Mouse (Mus musculus) heart, embryonic 12.5 days (tissue): ENCODE data around the gene Slc35f1. TPM values are rescaled to one million over a fixed set of nuclear protein-coding genes. Genes with fewer than 3 reads are reported as not detected.

ENCODE experiments used
- ATAC-seq: fragments of 200-750 bp; cut with Nextera tagmentation; 2 replicates; pipeline ENCODE4 v1.8.0; 2017; ENCODE audit warnings: moderate TSS enrichment, moderate library complexity; ENCODE audit not compliant: insufficient number of reproducible peaks, low FRiP score
- H3K27ac ChIP-seq: fragments of 300-500 bp; sonication (generic); 2 replicates; pipeline ENCODE4 v1.5.1; 2016; ENCODE audit warnings: mild to moderate bottlenecking, moderate library complexity; ENCODE audit not compliant: poor library complexity, severe bottlenecking
- H3K27me3 ChIP-seq: fragments of 300-500 bp; sonication (generic); replicated peaks from 2 replicates; pipeline ENCODE4 v1.6.1; 2016; ENCODE audit warnings: mild to moderate bottlenecking, moderate library complexity
- H3K36me3 ChIP-seq: fragments of 300-500 bp; sonication (generic); 2 replicates; pipeline ENCODE4 v1.6.1; 2016; ENCODE audit warnings: mild to moderate bottlenecking, moderate library complexity
- H3K4me1 ChIP-seq: fragments of 300-500 bp; sonication (generic); replicated peaks from 2 replicates; pipeline ENCODE4 v1.6.1; 2016; ENCODE audit warnings: mild to moderate bottlenecking
- H3K4me2 ChIP-seq: fragments of 300-500 bp; sonication (generic); 2 replicates; pipeline ENCODE4 v1.6.1; 2016; ENCODE audit warnings: mild to moderate bottlenecking, moderate library complexity
- H3K4me3 ChIP-seq: fragments of 300-500 bp; sonication (generic); 2 replicates; pipeline ENCODE4 v1.5.1; 2016; ENCODE audit warnings: mild to moderate bottlenecking
- H3K9ac ChIP-seq: fragments of 300-500 bp; sonication (generic); 2 replicates; pipeline ENCODE4 v1.6.1; 2016; ENCODE audit warnings: mild to moderate bottlenecking, moderate library complexity
- H3K9me3 ChIP-seq: fragments of 300-500 bp; sonication (generic); replicated peaks from 2 replicates; pipeline ENCODE4 v1.6.1; 2016; ENCODE audit warnings: mild to moderate bottlenecking, moderate library complexity
- WGBS: fragments of 180-500 bp; shearing (Covaris S2); methylation state at CpG from one replicate; pipeline ENCODE4 v1.1.7; 2016; 5-methylcytosine and 5-hydroxymethylcytosine counted together
- polyA plus RNA-seq: library from polyadenylated mRNA; unstranded; fragments of >200 nt; fragmentation: Nextera tagmentation; extraction: Ambion mirVana; gene quantifications from 2 replicates; pipeline ENCODE4 v1.2.1, GENCODE M21; 2016

Gene Slc35f1
- polyA plus RNA-seq, 1 experiment from 2014 or later, result 1.6 TPM

DNA sequence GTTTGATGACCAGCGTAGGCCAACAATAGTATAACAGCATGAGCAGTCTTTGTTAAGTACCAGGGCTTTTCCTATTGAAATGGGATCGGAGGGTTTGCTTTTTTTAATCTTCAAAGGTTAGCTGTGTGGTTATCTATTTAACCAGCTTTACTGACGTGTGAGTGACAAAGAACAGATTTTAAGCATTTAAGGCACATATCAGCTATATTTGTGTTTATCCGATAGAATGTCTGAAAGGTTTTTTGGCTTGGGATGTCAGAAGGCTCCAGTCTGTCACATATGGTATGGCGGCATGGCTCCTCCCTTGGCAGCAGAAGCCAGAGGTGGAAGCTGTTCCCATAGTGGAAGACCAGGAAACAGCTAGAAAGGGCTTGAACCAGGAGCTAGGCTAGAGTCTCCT is 36.3 kb downstream of the Slc35f1 start:
- Histone ChIP-seq H3K9ac (no peak overlapping the region), H3K27me3 (no peaks in the 10 kb centered on the region), H3K4me2 (no peak overlapping the region), H3K9me3 (no peaks in the 10 kb centered on the region), H3K27ac (no peak overlapping the region), H3K4me1 (no peaks in the 10 kb centered on the region), H3K4me3 (no peak overlapping the region), H3K36me3 (no peaks in the 10 kb centered on the region)
- 34% methylated on average over 5 of the region's 5 CpGs for WGBS
- ATAC-seq, result no peak

DNA sequence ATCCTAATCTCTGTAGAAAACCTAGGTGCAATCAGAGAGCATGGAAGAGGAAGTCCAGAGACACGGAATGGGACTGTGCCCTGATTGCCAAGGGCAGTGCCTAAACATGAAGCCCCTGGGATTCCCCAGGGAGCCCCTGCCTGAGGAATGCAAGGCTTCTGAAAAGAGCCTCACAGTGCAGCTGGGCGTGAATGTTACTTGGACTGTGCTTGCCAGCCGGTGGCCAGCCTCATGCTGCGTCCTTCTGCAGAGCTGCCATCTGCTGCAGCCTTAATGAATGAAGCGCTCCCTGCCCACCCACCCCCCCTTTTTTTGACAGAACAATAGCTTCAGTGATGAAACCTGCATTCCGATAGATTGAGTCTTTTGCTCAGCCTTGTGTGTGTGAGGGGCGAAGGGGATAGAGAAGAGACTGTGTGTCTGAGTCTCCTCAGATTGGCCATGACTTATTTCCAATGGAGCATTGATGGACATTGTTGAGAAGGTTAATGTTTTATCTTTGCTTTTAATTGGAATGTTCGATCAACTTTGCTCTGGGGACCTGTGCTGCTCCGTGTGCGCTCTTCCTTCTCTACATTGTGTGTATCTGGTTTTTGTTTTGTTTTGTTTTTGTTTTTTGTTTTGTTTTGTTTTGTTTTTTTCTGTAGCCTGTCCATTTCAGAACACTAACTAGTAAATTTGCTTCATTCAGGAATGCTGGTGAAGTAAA is 52.5 kb downstream of the Slc35f1 start:
- no peaks in the 10 kb centered on the region for H3K9me3 ChIP-seq
- H3K9ac ChIP-seq, result no peak overlapping the region
- ATAC-seq, result no peak
- no peaks in the 10 kb centered on the region for H3K36me3 ChIP-seq
- peaks cover 7% of the 10 kb centered on the region for H3K4me1 ChIP-seq
- no peak overlapping the region for H3K27ac ChIP-seq
- peak overlapping the region; percentile 1; the same call in 1 of the 2 replicates for H3K4me3 ChIP-seq
- H3K4me2 ChIP-seq, result peak overlapping the region; percentile 51
- WGBS, result 13% methylated on average over 10 of the region's 10 CpGs
- H3K27me3 ChIP-seq, result no peaks in the 10 kb centered on the region

DNA sequence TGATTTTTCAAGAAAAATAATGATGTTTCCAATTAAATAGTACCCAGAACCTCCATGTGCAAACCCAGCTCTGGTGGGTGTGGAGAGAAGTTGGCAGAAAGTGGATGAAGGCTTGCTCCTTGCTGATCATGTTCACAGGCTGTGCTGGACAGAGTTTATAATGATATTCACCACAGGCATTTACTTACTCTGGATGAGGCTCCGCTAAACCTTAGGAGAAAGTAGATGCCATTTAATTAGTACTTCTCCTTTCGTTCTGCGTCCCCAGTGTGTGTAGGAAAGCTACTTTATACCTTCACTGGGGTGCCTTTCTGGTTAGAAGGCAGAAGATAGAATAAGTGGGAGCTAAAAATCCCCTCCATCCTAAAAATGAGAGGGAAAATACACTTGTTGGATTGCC is 53.5 kb downstream of the Slc35f1 start:
- H3K27ac ChIP-seq, result no peak overlapping the region
- no peaks in the 10 kb centered on the region for H3K36me3 ChIP-seq
- ATAC-seq, result no peak
- no peak overlapping the region for H3K4me2 ChIP-seq
- 86% methylated on average over 3 of the region's 3 CpGs for WGBS
- no peaks in the 10 kb centered on the region for H3K27me3 ChIP-seq
- H3K4me1 ChIP-seq, result peaks cover 7% of the 10 kb centered on the region
- no peak overlapping the region for H3K4me3 ChIP-seq
- H3K9ac ChIP-seq, result no peak overlapping the region
- H3K9me3 ChIP-seq, result no peaks in the 10 kb centered on the region

- no peak overlapping the region for H3K9ac ChIP-seq
- H3K4me3 ChIP-seq, result no peak overlapping the region
- H3K36me3 ChIP-seq, result no peaks in the 10 kb centered on the region
- no peaks in the 10 kb centered on the region for H3K27me3 ChIP-seq
- no peaks in the 10 kb centered on the region for H3K9me3 ChIP-seq
- no peak for ATAC-seq
- WGBS, result 74% methylated on average over 4 of the region's 4 CpGs
- H3K4me1 ChIP-seq, result no peaks in the 10 kb centered on the region
- no peak overlapping the region for H3K4me2 ChIP-seq
- no peak overlapping the region for H3K27ac ChIP-seq
Observed at GRCm38 (mm10) chr10:52748028-52748597, 57.8 kb downstream of the Slc35f1 start.

GRCm38 (mm10) chr10:52755949-52756679 is 65.8 kb downstream of the Slc35f1 start:
- Histone ChIP-seq H3K9me3 (no peaks in the 10 kb centered on the region), H3K27ac (no peak overlapping the region), H3K9ac (no peak overlapping the region), H3K36me3 (no peaks in the 10 kb centered on the region), H3K4me1 (no peaks in the 10 kb centered on the region), H3K4me2 (no peak overlapping the region), H3K27me3 (no peaks in the 10 kb centered on the region), H3K4me3 (no peak overlapping the region)
- 68% methylated on average over 13 of the region's 13 CpGs for WGBS
- no peak for ATAC-seq

DNA sequence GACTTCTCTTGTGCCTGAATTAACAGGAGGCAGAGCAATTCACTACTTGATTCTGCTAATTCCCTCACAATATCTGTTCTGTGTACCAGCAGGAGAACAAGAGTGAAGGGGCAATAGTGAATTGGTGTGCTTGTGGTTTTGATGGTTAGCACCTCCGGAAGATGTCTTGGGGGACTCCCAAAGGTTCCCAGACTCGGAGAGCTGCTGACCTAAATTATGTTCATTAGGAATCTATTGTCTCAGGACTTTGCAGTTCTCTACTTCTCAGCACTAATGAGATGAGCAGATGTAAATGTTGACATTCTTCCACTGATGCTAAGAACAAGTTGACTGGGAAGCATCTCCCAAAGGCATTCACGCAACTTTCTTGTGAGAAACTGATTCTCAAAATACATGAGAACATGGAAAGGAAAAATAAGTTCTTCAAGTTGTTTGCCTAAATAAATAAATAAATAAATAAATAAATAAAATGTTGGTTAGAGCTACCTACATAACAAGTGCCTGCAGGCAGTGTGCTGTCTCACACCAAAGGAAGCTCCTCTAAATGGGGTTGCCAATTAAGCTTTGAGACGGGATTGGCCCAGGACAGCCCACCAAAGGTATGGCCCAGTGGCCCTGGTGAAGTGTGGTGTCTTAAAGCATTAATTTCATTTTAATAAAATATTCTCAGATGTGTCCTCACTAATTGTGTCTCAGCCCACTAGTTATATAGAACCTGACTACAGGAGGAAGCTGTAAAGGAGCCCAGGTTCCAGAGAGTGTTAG is 67.3 kb downstream of the Slc35f1 start:
- Histone ChIP-seq H3K36me3 (no peaks in the 10 kb centered on the region), H3K4me3 (no peak overlapping the region), H3K9me3 (no peaks in the 10 kb centered on the region), H3K9ac (no peak overlapping the region), H3K27ac (no peak overlapping the region), H3K4me2 (no peak overlapping the region), H3K4me1 (no peaks in the 10 kb centered on the region), H3K27me3 (no peaks in the 10 kb centered on the region)
- ATAC-seq, result no peak
- 86% methylated on average over 4 of the region's 4 CpGs for WGBS

GRCm38 (mm10) chr10:52758589-52758988 is 68.3 kb downstream of the Slc35f1 start:
- no peak overlapping the region for H3K4me2 ChIP-seq
- H3K36me3 ChIP-seq, result no peaks in the 10 kb centered on the region
- no peaks in the 10 kb centered on the region for H3K27me3 ChIP-seq
- no peaks in the 10 kb centered on the region for H3K9me3 ChIP-seq
- no peak for ATAC-seq
- H3K9ac ChIP-seq, result no peak overlapping the region
- no peaks in the 10 kb centered on the region for H3K4me1 ChIP-seq
- H3K27ac ChIP-seq, result no peak overlapping the region
- H3K4me3 ChIP-seq, result no peak overlapping the region
- 37% methylated on average over 4 of the region's 4 CpGs for WGBS

- no peak overlapping the region for H3K27ac ChIP-seq
- no peaks in the 10 kb centered on the region for H3K9me3 ChIP-seq
- no peaks in the 10 kb centered on the region for H3K36me3 ChIP-seq
- H3K4me2 ChIP-seq, result no peak overlapping the region
- H3K4me3 ChIP-seq, result no peak overlapping the region
- no peaks in the 10 kb centered on the region for H3K4me1 ChIP-seq
- no peaks in the 10 kb centered on the region for H3K27me3 ChIP-seq
- no peak for ATAC-seq
- 81% methylated on average over 1 of the region's 1 CpGs for WGBS
- no peak overlapping the region for H3K9ac ChIP-seq
Observed at GRCm38 (mm10) chr10:52760527-52760926, 70.2 kb downstream of the Slc35f1 start.

- no peaks in the 10 kb centered on the region for H3K27me3 ChIP-seq
- 63% methylated on average over 4 of the region's 4 CpGs for WGBS
- H3K4me2 ChIP-seq, result no peak overlapping the region
- no peak for ATAC-seq
- no peaks in the 10 kb centered on the region for H3K36me3 ChIP-seq
- no peaks in the 10 kb centered on the region for H3K9me3 ChIP-seq
- H3K9ac ChIP-seq, result no peak overlapping the region
- no peak overlapping the region for H3K4me3 ChIP-seq
- H3K27ac ChIP-seq, result no peak overlapping the region
- H3K4me1 ChIP-seq, result no peaks in the 10 kb centered on the region
Observed at GRCm38 (mm10) chr10:52779926-52780485, 89.7 kb downstream of the Slc35f1 start.

DNA sequence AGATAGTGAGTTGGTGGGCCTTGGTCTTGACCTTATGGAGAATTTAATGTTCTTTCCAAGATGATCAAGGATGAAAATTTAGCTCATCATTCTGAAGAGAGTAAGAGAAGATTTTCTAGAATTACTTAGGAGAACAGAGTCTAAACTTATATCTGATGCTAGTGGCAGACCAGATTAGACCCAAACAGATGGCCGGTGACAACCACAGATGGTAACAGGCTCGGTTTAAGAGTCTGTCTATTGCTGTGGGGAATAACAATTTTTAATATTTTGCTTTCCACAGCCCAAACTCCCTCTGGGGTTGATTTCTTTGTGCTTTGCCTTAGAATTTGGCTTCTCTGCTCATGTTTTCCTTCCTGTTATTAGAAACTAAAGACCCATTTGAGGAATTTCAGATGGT is 96.7 kb downstream of the Slc35f1 start:
- no peaks in the 10 kb centered on the region for H3K27me3 ChIP-seq
- no peak overlapping the region for H3K4me2 ChIP-seq
- no peak overlapping the region for H3K27ac ChIP-seq
- ATAC-seq, result no peak
- H3K36me3 ChIP-seq, result no peaks in the 10 kb centered on the region
- no peak overlapping the region for H3K4me3 ChIP-seq
- no peaks in the 10 kb centered on the region for H3K9me3 ChIP-seq
- 75% methylated on average over 2 of the region's 2 CpGs for WGBS
- H3K4me1 ChIP-seq, result no peaks in the 10 kb centered on the region
- H3K9ac ChIP-seq, result no peak overlapping the region

DNA sequence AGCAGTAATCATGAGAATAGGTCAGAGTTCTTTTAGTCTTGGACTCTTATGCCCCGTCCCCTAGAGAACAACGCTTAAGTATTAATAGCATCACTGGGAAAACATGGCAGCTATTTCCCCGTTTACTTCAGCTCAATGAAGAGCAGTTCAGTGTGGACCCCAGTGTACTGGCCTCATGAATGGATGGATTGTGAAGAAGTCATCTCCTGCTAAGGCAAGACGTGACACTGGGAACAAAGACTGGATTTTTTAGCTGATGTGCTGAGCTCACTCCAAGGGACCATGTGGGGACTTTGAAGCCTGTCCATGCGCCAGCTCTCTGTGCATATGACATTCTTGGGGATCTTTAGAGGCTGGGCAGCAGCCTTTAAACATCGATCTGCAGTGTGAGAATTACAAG is 101.2 kb downstream of the Slc35f1 start:
- no peaks in the 10 kb centered on the region for H3K27me3 ChIP-seq
- 73% methylated on average over 6 of the region's 6 CpGs for WGBS
- no peak for ATAC-seq
- H3K9me3 ChIP-seq, result no peaks in the 10 kb centered on the region
- no peak overlapping the region for H3K9ac ChIP-seq
- no peaks in the 10 kb centered on the region for H3K36me3 ChIP-seq
- no peak overlapping the region for H3K4me3 ChIP-seq
- H3K4me1 ChIP-seq, result no peaks in the 10 kb centered on the region
- H3K4me2 ChIP-seq, result no peak overlapping the region
- H3K27ac ChIP-seq, result no peak overlapping the region
